Mouse (Mus musculus): ENCODE measurements around the gene Hmgb1.
"Not testable (repeated sequence)": the region's sequence is repeated elsewhere in the genome, so short reads cannot be mapped to it uniquely, and the experiment has no call there.

Hmgb1 gene

DNA sequence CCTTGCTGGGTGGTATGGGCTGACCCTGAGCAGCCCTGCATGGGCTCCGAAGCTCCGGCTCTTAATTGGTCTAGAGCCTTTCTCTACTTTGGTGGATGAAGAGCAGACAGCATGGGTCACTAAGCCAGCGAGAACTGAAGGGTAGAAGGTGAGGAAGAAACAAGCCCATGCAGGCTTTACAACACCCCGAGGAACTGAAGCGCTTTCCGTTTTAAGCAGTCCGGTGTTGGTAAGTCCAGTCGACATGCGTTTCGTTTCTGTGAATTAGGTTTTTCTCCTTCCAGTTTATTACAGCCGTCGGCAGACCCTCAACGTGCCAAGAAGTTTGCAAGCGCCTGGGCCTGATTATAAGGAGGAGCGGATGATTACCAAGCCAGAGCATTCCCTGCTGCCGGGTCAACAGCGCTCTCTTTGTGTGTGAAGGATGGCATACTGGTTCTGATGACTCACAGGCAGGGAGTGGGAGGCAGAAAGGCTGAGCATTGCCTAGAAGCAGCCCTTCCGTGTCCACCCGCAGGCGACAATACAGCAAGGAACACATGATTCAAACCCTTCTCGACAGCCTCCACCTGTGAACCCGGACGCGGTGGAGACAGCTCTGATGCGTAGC lies 40.4 kb downstream of the Hmgb1 start:
- DNase-seq, result peak; percentile 69

DNA sequence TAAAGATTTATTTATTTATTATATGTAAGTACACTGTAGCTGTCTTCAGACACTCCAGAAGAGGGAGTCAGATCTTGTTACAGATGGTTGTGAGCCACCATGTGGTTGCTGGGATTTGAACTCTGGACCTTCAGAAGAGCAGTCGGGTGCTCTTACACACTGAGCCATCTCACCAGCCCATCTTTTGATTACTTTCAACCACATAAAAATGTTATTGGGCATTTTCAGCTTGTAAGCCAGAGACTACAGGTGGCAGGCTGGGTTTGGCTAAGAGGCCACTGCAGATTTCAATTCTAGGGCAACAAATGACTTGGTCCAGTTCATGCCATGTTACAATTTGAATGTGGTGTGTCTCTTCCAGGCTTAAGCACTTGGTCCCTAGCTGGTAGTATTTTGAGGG lies 43.1 kb downstream of the Hmgb1 start:
- DNase-seq, result not testable (repeated sequence)

GRCm38 (mm10) chr5:149140336-149140735 lies 44.0 kb downstream of the Hmgb1 start:
- DNase-seq, result no peak

DNA sequence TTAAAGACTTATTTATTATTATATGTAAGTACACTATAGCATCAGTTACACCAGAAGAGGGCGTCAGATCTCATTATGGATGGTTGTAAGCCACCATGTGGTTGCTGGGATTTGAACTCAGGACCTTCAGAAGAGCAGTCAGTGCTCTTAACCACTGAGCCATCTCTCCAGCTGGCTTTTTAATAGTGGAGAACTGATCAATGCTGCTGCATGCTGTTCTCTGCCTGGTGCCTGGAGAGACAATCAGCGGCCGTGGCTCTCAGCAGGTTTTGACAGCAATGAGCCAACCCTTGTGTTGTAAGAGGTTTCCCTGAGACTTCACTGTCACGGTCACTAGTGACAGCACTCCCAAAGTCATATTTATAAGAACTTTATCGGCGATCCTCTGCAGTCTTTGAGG lies 46.2 kb downstream of the Hmgb1 start:
- DNase-seq, result not testable (repeated sequence)

- no peak for DNase-seq
These were observed 46.8 kb downstream of the Hmgb1 start for GRCm38 (mm10) chr5:149137447-149137846.

- no peak for DNase-seq
These were observed 47.3 kb downstream of the Hmgb1 start for GRCm38 (mm10) chr5:149136933-149137365.

DNA sequence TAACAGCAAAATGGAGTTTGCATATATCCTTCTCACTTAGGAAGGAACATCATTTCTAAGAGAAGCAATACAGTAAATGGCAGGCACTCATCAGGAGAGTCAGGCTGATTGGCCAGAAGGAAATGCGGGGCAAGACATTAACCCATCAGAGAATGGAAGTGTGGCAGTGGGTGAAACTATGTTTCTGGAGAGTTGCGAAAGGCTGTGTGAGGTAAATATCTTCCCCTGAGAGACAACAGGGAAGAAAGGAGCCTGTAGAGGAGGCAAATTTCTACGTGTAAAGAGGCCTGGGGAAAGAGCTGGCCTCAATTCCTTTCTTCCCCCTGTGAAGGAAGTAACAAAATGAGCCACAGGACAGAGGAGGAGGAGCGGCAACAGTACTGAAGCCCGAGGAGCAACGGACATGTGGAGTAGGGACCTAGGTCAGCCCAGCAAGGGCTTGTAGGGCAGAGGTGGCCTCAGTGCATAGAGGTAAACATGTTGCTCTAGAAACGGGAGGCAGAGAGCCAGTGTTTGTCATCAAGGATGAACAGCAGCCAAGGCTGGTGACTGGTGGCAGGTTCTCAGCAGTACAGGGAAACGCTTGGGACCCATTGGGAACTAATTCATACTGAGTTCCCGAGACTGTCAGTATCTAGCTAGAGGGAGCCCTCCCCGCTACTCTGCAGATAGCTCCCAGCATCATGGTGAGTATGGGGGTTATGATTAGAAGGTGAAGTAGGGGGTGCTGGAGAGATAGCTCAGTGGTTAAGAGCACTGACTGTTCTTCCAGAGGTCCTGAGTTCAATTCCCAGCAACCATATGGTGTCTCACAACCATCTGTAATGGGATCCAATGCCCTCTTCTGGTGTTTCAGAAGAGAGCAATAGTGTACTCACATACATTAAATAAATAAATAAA lies 48.6 kb downstream of the Hmgb1 start:
- DNase-seq, result no peak

GRCm38 (mm10) chr5:149134751-149135454 lies 49.4 kb downstream of the Hmgb1 start:
- DNase-seq, result no peak

DNA sequence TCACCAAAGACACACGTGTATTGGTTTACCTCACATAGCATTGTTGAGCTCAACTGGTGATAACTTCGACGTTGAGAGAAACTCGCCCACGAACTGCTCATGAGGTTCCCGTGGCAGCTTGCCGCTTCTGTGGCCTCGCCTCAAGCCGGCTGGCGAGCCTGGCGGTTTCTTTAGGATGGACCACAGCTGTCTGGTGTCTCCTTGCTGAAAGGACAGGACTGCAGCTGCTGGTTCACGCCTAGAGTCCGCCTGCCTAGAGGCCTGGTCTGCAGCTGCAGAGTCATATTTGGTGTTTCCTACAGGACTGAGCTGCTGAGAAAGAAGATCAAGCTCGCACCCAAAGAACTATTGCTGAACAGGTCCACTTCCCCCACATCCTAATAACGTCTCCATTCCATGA lies 55.8 kb downstream of the Hmgb1 start:
- DNase-seq, result no peak

GRCm38 (mm10) chr5:149123795-149124194 lies 60.5 kb downstream of the Hmgb1 start:
- DNase-seq, result no peak

GRCm38 (mm10) chr5:149119341-149119881 lies 64.9 kb downstream of the Hmgb1 start:
- no peak for DNase-seq

GRCm38 (mm10) chr5:149117815-149118547 lies 66.3 kb downstream of the Hmgb1 start:
- no peak for DNase-seq

DNA sequence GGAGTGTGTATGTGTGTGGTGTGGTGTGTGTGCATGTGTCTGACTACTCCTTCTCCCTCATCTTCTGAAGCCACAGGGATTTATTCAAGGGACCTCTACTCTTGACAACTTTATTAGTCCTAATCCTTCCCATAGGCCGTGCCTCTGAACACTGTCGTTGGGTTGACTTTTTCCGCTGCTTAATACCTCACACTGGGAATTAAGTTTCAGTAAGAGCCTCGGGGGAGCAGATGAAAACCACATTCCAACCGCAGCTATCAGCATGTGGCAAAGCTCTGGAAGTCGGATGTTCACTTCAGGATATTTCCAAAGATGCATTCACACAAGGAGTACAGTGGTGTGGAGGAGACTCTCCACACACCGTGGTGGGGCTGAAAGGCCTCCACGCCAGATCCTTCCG lies 69.7 kb downstream of the Hmgb1 start:
- DNase-seq, result no peak

- no peak for DNase-seq
These were observed 70.3 kb downstream of the Hmgb1 start for GRCm38 (mm10) chr5:149114034-149114433.

DNA sequence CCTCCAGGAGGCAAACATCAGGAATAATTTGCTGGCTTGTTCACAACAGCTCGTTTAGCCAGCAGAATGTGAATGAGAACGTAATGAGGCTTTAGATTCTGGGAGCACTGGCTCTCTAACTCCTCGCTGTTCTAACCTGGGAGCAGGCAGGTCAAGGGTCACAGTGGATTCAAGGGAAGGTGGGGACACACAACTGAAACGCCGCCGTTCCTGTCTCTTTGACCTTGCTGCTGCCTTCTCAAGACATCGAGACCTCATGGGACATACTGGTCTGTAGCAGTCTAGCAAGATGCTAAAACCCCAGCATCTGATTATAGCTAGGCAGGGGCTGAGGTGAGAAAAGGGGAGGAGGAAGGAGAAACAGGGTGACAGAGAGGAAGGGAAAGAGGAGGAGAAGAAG lies 70.8 kb downstream of the Hmgb1 start:
- no peak for DNase-seq

GRCm38 (mm10) chr5:149112559-149112958 lies 71.7 kb downstream of the Hmgb1 start:
- no peak for DNase-seq

DNA sequence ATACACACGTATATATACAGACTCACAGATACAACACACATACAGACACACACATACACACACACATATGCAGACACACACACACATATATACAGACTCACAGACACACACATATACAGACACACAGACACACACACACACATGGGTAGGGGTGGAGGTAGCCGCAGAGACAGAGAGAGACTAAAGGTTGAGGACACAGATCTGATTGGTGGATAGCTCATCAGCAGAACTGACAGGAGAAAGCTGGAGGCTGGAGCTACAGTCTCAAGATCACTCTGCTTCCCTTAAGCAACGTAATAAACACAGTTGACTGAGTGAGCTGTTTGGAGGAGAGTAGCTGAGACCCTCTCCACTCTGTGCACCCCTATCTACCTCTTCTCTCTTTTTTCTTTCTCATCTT lies 75.1 kb downstream of the Hmgb1 start:
- DNase-seq, result no peak

DNA sequence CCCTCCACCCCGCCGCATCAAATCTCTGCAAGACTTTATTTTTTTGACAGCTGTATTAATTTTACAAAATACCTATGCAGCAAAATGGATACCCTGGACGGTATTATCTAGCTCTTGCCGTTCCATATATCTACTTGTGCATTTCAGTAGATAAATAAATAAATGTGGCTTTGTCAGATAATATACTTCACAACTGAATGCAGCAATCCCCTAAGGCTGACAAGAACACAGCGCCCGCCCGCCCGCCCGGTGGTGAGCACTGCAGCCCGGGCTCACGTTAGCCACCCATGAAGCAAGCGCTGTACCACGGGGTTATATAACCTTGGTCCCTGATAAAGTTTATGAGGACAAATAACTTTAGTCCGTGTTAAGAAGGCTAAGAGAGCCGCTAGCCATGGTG lies 76.1 kb downstream of the Hmgb1 start:
- DNase-seq, result no peak

DNA sequence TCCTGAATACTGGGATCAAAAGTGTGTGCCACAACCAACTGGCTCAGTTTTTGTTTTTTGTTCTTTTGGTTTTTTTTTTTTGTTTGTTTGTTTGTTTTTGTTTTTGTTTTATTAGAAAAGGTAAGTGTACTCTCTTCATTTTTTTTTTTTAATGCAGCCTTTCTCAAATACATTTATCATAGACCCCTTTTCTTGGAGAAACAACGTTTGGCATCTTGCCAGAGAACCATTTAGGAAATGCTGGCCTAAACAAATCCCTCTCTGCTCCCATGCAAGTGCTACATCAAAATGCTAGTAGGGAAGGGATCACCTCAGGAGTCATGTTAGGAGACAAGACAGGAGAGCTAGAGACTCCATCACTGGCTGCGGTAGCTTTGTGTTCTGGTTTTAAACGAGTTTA lies 76.7 kb downstream of the Hmgb1 start:
- DNase-seq, result no peak

GRCm38 (mm10) chr5:149104096-149104725 lies 80.1 kb downstream of the Hmgb1 start:
- DNase-seq, result no peak

- no peak for DNase-seq
These were observed 82.4 kb downstream of the Hmgb1 start for GRCm38 (mm10) chr5:149101869-149102268.

DNA sequence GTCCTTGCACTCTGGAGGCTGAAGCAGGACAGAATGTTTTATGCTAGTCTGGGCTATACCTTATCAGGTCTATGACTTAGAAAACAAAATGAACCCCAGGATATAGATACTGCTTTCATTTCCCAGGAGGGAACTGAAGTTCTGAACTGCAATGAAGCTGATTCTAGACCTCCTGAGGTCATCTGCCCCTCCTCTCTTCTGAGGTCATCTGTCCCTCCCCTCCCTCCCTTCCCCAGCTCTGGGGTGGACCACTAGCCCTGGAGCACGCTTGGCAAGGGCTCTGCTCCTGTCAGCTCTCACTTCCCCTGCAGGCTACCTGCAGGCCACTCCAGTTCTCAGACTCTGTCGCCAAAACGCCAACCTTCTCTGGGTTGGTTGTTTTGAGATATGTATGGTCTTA lies 84.2 kb downstream of the Hmgb1 start:
- no peak for DNase-seq

All from right cerebral cortex, postnatal 25 days (tissue).